Mouse (Mus musculus) layer of hippocampus, postnatal 10 days (tissue): ENCODE measurements at regions not wholly inside any gene's neighbourhood (a gene's known extent, or its start where the extent isn't known, plus 50 kb on each side); places are given as distances from the start of the nearest gene placed in this dataset.
A peak's percentile ranks its signal among the peaks of the same experiment; 100 is the strongest.

Source experiments
- DNase-seq, 2 experiments: peaks; one replicate each; pipeline ENCODE4 v3.0.0; 2021; ENCODE audit warnings: low spot score in 2 of 2

GRCm38 (mm10) chr9:23024061-23024460 lies 198.8 kb upstream of the Bmper start:
- no peak for DNase-seq

- no peak for DNase-seq
Measured at GRCm38 (mm10) chr9:23025247-23025646, 197.6 kb upstream of the Bmper start.

- DNase-seq = peak; percentile 75 to 78
Measured at GRCm38 (mm10) chr9:23027377-23028313, 195.2 kb upstream of the Bmper start.

GRCm38 (mm10) chr9:23029421-23029820 lies 193.5 kb upstream of the Bmper start:
- no peak for DNase-seq

GRCm38 (mm10) chr9:23030138-23030537 lies 192.7 kb upstream of the Bmper start:
- DNase-seq = no peak

GRCm38 (mm10) chr9:23030546-23030945 lies 192.3 kb upstream of the Bmper start:
- no peak for DNase-seq

GRCm38 (mm10) chr9:23031916-23032315 lies 191.0 kb upstream of the Bmper start:
- DNase-seq = no peak

- DNase-seq = no peak
Measured at GRCm38 (mm10) chr9:23035306-23035705, 187.6 kb upstream of the Bmper start.

- DNase-seq = peak in 1 of 2 experiments; percentile 28
Measured at GRCm38 (mm10) chr9:23035901-23036610, 186.8 kb upstream of the Bmper start.

GRCm38 (mm10) chr9:23037513-23037914 lies 185.4 kb upstream of the Bmper start:
- no peak for DNase-seq

GRCm38 (mm10) chr9:23039588-23039987 lies 183.3 kb upstream of the Bmper start:
- DNase-seq = no peak

- DNase-seq = no peak
Measured at GRCm38 (mm10) chr9:23041025-23041424, 181.9 kb upstream of the Bmper start.

- no peak for DNase-seq
Measured at GRCm38 (mm10) chr9:23041537-23042472, 181.1 kb upstream of the Bmper start.

- DNase-seq = no peak
Measured at GRCm38 (mm10) chr9:23043006-23043405, 179.9 kb upstream of the Bmper start.

GRCm38 (mm10) chr9:23045486-23045885 lies 177.4 kb upstream of the Bmper start:
- no peak for DNase-seq

GRCm38 (mm10) chr9:23050751-23051150 lies 172.1 kb upstream of the Bmper start:
- DNase-seq = no peak

GRCm38 (mm10) chr9:23059526-23059925 lies 163.3 kb upstream of the Bmper start:
- DNase-seq = no peak

GRCm38 (mm10) chr9:23060526-23060925 lies 162.3 kb upstream of the Bmper start:
- DNase-seq = no peak

- DNase-seq = no peak
Measured at GRCm38 (mm10) chr9:23061179-23061929, 161.5 kb upstream of the Bmper start.

- DNase-seq = no peak
Measured at GRCm38 (mm10) chr9:23062057-23062655, 160.7 kb upstream of the Bmper start.
